Mouse (Mus musculus) adipocyte (in vitro differentiated cells): ENCODE measurements at regions not wholly inside any gene's neighbourhood (a gene's known extent, or its start where the extent isn't known, plus 50 kb on each side); places are given as distances from the start of the nearest gene placed in this dataset.

ENCODE experiments used
- DNase-seq: peaks from one replicate; pipeline ENCODE4 v3.0.0-alpha.2; 2016; ENCODE audit warnings: low spot score

- no peak for DNase-seq
Measured at GRCm38 (mm10) chr16:91156506-91156905, 61.6 kb upstream of the 4932438H23Rik start.

- no peak for DNase-seq
Measured at GRCm38 (mm10) chr16:91160679-91161078, 64.6 kb upstream of the Olig2 start.

DNA sequence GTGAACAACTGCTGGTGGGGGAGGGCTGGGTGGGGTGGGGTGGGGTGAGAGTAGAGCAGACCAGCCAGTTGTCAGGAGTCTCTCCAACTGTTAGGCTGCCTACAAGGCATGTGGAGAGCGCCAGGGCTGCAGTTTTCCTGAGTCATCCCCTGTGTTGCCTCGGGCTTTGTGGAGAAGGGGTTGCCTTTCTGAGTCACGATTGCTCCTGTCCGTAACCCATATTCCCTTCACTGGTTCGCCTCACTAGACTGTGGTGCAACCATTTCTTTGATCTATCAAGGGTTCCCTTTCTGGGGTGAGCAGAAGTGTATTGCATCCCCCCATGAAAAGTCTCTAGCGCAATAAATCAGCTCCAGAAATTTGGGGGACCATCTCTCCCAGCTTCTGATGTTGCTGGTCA lies 63.6 kb upstream of the Olig2 start:
- DNase-seq = no peak

DNA sequence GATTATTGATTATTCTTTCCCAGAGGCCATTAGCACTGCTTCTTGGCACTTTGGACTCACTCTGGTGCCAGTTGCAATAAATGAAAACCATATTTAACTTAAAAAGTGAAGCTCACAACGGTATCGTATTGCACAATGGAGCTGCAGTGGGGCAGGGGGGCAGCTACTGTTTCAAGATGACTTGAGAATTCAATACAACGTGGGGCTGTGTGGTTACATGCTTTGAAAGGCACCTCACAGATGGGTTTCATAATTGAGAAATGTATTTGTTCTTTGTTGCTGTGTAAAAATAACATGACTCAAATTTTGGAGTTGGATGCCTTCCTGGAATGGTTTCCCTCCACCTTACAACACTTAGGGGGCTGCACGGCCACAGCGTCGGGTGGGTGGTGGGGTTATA lies 62.9 kb upstream of the Olig2 start:
- no peak for DNase-seq

DNA sequence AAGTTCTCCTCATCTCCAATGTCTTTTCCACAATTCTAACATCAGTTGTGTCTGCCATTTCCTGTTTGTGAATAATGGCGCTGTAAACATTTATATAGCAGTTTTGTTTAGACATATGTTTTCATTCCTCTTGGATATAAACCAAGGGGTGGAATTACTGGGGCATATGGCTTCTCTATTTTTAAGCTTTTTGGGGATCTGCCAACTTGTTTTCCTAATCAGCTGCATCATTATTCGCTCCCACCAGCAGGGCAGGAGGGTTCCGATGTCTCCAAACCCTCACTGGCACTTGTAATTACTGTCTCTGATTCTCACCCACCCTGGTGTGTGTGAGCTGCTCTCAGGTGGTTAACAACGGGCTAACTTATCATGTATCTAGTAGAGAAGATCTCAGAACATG lies 59.4 kb upstream of the Olig2 start:
- no peak for DNase-seq

GRCm38 (mm10) chr16:91166866-91167265 lies 58.4 kb upstream of the Olig2 start:
- peak; percentile 45 for DNase-seq

DNA sequence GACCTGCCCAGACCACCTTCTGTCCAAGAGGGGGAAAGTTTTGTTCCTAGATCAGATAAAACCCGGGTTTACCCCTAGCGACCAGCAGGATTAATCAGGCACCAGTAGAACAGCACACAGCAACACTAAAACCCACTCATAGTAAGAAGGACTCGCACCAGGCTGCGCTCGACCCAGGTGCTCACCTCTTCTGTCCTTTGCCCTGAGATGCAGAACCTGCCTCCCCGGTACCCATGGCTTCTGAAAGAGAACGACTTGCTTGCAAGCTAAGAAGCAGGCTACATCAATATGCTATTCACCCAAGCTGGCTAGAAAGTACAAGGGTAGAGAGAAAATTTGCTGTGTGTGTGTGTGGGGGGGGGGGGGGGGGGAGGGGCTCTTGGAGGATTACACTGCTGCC lies 56.9 kb upstream of the Olig2 start:
- DNase-seq = no peak

DNA sequence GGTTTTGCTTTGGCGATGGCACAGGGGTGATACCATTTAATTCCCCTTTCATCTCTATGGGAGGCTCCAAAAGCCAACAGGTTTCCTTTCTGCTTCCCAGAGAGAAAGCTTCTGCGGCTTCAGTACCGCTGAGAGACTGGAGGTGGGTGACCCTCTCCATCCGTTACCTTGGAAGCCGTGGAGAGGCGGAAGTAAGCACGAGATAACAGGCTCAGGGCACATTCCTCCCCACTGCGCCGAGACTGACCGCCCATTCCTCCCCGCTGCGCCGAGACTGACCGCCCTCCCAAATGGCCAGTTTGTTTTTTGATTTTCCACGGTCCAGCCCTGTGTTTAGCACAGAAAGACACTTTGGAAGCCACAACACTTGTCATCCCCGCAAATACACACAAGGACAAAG lies 55.4 kb upstream of the Olig2 start:
- DNase-seq = no peak

DNA sequence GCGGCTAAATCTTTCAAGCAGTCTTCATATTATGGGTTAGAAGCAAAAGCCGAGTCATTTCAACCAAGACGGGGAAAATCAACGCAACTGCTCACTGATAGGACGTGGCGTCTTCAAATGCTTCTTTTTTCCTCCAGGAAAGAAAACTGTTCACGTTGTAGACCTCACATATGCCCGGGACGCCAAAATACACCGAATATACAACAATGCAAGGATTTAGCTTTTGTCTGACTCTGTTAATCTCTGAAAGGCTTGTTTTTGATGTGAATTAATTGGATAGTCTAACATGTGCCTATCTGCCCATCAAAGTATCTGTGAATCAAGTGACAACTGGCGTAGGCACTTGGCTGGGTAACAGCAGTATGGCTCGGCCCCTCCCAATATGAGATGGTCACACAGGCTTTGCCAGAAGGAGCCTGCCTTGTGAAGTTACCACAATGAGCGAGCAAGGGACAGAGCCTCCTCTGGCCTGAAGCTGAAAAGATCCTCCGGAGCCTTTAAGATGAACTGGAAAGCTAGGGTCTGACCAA lies 53.3 kb upstream of the Olig2 start:
- DNase-seq = no peak

DNA sequence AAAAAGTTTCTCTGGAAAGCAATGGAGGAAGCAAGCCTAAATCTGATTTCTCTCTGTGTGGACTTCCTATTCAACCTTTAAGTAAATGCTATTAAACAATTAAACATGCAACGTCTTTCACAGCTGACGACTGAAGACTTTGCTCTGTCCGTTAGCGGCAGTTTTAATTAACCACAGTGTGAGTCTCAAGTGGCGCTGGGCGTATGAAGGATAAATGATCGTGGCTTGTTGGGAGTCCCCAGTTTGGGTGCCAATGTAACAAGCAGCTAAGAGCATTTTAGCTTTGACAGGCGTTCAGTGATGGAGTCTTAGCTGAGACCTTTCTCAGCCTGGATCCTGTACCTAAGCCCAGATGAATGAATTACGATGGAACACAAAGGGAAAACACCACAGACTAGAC lies 52.7 kb upstream of the Olig2 start:
- DNase-seq = no peak

DNA sequence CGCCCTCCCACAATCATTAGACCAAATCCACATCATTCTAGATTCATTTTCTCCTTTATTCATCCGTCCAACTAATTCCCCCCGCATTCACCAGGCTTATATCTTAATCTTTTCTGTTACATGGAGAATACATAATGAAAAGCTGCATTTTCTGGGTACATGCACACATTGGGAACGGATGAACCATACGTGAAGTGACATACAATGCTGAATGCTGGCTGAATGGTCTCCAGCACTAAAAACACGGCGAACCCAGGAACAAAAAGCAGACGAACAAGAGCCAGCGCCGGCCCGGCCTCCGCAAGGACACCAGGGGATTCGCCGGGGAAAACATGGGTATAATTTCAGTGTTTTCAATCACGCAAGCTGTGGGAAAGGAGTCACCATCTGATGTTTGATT lies 52.0 kb upstream of the Olig2 start:
- DNase-seq = no peak

DNA sequence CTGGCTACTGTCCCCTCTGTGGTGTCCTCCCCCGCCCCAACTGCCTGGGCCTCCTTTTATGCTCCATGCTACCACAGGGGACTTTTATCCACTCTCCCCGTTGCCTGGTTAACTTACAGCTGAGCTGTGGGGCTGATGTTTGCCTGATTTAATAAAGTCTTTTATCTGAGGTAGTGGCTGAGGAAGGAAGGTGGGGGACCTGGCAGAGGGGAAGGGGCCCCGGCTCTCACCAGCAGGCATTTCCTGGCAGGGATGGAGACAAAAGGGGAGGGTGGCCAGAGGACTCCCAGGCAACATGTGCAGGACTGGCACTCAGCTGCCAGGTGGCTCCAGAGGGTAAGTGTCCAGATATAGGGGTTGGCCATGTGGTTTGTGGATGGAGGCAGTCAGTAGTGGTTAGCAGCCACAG lies 51.4 kb upstream of the Olig2 start:
- DNase-seq = no peak

GRCm38 (mm10) chr16:91174401-91174800 lies 50.9 kb upstream of the Olig2 start:
- no peak for DNase-seq
